ENCODE assay signal across 8 mouse cellular contexts in genomic region chr9:21615617-21616231, GRCm38 (mm10). TPM values are rescaled to one million over a fixed set of nuclear protein-coding genes. Genes with fewer than 3 reads are reported as not detected.
DNase-seq lines count a peak whose midpoint lies in the region; ATAC-seq and TF ChIP-seq lines count a peak whose summit lies in the region.

Gene Smarca4 (plus strand): TSS chr9:21616169.

- peak within 1 kb of the TSS; percentile 98 for H3K4me3 ChIP-seq in gastrocnemius, adult 2 months
- peak within 1 kb of the TSS; percentile 73 for H3K4me3 ChIP-seq in hindbrain, postnatal 0 days (ENCODE audit: low read length)
- H3K4me3 ChIP-seq in left cerebral cortex, adult 2 months, result peak within 1 kb of the TSS; percentile 98

- H3K9me3 ChIP-seq in hindbrain, postnatal 0 days (ENCODE audit: low read length), result no peaks in the 10 kb centered on the region

- peak within 1 kb of the TSS; percentile 81 for H3K9ac ChIP-seq in hindbrain, postnatal 0 days (replicated peaks; ENCODE audit: low read length)

- H3K27ac ChIP-seq in gastrocnemius, adult 2 months, result peak within 1 kb of the TSS; percentile 99
- H3K27ac ChIP-seq in hindbrain, postnatal 0 days, result peak within 1 kb of the TSS; percentile 96
- H3K27ac ChIP-seq in left cerebral cortex, adult 2 months, result peak within 1 kb of the TSS; percentile 98

- under 1% methylated on average over 43 of the region's 45 CpGs for WGBS in hindbrain, postnatal 0 days

- peaks cover 11% of the 10 kb centered on the region; the same call in 1 of the 2 replicates for H3K4me1 ChIP-seq in hindbrain, postnatal 0 days (ENCODE audit: insufficient read depth, low read length)

- intact Hi-C loops in gastrocnemius, adult 2 months (cut with DNase I), result no loop called here
- intact Hi-C loops in left cerebral cortex, adult 2 months (cut with DNase I), result loop anchor here (5.0 kb wide), 2 partner anchors 187 to 302 kb away; partner anchors contain the start of gene Rab3d

- H3K4me2 ChIP-seq in hindbrain, postnatal 0 days (ENCODE audit: low read depth, low read length), result peak within 1 kb of the TSS; percentile 68

- no peaks in the 10 kb centered on the region for H3K36me3 ChIP-seq in hindbrain, postnatal 0 days (ENCODE audit: insufficient read depth, low read length)

- DNase-seq in ZHBTc4 (ENCODE audit: low read depth, low spot score), result peak; percentile 100
- DNase-seq in gastrocnemius, adult 2 months, result peak; percentile 99
- peak; percentile 100 for DNase-seq in hindbrain, postnatal 0 days (ENCODE audit: low spot score)
- peak; percentile 100 for DNase-seq in left cerebral cortex, adult 2 months (ENCODE audit: extremely low spot score in 1 of 2, low spot score in 2 of 2)
- peak; percentile 100 for DNase-seq in right cerebral cortex, adult 2 months (ENCODE audit: low spot score in 2 of 2)
- peak; percentile 99 for DNase-seq in urinary bladder, postnatal 14 days (ENCODE audit: low spot score)

- no peak for TF ChIP-seq CTCF in gastrocnemius, adult 2 months (IDR thresholded peaks at IDR 0.05)
- TF ChIP-seq CTCF in hindbrain, postnatal 0 days (IDR thresholded peaks at IDR 0.05; ENCODE audit: low read depth), result no peak
- TF ChIP-seq CTCF in left cerebral cortex, adult 2 months (IDR thresholded peaks at IDR 0.05), result no peak

- peak; percentile 93 for ATAC-seq in common myeloid progenitor, adult 5-6 weeks (replicated peaks; ENCODE audit: low read depth, poor library complexity, severe bottlenecking)
- peak; percentile 95 for ATAC-seq in hindbrain, postnatal 0 days
- peak; percentile 95 for ATAC-seq in megakaryocyte, adult 5-6 weeks (ENCODE audit: poor library complexity, severe bottlenecking)

- H3K27me3 ChIP-seq in hindbrain, postnatal 0 days (ENCODE audit: insufficient read depth, low read length), result no peaks in the 10 kb centered on the region

RNA-seq across cellular contexts. Expression of gene Smarca4, which starts in this region (rescaled TPM):
- 69.7 and 94.1 TPM in 2 replicates for total RNA-seq in common myeloid progenitor, adult 5-6 weeks (2017)
- 10 to 100 TPM; 39.0 to 40.7 TPM for total RNA-seq in gastrocnemius, adult 2 months (2021)
- 171 and 177 TPM in 2 replicates for total RNA-seq in hindbrain, postnatal 0 days (2014; rRNA removed)
- polyA plus RNA-seq in hindbrain, postnatal 0 days (2015; fragmentation: Nextera tagmentation; extraction: Ambion mirVana), result 71.5 and 80.6 TPM in 2 replicates
- total RNA-seq in left cerebral cortex, adult 2 months (2021), result 100 to 1,000 TPM; 117 to 124 TPM
- total RNA-seq in megakaryocyte, adult 5-6 weeks (2015), result 41.7 and 43.5 TPM in 2 replicates
- total RNA-seq in megakaryocyte, adult 5-6 weeks (2017), result 46.0 and 56.5 TPM in 2 replicates

Comparison
In these comparisons a context has a peak if more than half of its experiments do, and no peak if none do; other contexts are left out.
1. Peak in every context shown above with its lines: DNase-seq, ATAC-seq, H3K4me3 ChIP-seq and H3K27ac ChIP-seq.